Mouse (Mus musculus) yolk sac, embryonic 10.5 days (tissue): ENCODE measurements at regions not wholly inside any gene's neighbourhood (a gene's known extent, or its start where the extent isn't known, plus 50 kb on each side); places are given as distances from the start of the nearest gene placed in this dataset.

Experiments
- DNase-seq: peaks from one replicate; pipeline ENCODE4 v3.0.0-alpha.2; 2017; ENCODE audit warnings: low spot score

- DNase-seq = peak; percentile 56
Observed at GRCm38 (mm10) chr14:99366281-99366987, 67.9 kb downstream of the Klf5 start.

DNA sequence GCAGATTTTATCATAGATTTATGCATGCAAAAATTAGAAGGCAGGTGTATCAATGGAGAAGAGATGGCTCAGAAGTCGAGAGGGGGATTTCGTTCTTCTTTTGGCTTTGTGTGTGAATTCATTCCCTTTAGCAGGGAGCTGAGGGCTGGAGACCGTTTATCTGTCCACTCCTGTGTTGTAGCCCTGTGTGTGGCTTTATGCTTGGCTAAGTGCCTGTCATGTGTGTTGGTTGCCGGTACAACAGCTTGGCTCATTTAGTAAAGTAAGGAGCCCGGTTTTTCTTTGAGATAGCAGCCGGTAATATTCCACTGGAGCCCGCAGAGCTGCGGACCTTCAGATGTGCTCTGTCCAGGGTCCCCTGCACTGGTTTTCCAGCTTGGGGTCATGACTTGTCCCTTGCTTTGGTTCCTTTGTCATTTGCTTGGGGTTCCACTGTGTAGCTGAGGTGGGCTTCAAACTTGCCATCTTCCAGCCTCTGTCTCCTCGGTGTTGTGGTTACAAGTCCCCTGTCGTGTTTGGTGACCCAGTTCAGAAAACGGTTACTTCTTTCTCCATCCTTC is 68.6 kb downstream of the Klf5 start:
- no peak for DNase-seq

DNA sequence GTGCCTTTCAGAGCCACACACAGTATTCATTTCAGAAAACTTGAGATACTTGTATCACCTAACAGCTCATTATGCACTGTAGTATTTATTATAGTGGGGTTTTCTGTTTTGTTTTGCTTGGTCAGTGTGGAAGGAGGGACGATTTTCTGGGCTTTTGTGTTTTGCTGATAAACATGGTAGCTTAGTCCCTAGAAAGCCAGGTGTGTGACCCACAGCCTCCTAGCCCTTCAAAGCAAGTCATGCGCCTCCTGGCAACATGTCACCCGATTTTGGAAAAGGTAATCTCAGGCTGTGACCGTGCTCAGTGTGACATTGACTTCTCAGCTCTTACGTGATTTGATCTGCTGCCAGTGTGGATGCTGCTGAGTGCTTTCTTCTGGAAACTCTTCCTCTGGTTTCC is 70.9 kb downstream of the Klf5 start:
- DNase-seq = no peak

DNA sequence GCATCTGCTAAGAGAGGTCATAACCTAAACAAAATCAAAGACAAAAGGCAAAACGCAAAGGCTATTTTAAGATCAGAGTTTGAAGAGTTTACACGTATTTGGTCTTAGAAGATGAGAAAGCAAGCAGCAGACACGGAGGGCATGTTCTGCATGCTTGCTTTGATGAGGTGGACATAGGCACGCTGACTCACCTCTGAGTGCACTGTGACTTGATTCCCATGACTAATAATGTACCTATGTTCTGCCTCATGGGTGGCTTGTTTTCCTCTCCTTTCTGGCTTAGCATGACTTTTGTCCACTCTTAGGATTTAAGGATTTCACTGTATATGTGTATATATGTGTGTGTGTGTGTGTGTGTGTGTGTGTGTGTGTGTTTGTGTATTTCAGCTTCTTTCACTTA is 75.2 kb downstream of the Klf5 start:
- no peak for DNase-seq

DNA sequence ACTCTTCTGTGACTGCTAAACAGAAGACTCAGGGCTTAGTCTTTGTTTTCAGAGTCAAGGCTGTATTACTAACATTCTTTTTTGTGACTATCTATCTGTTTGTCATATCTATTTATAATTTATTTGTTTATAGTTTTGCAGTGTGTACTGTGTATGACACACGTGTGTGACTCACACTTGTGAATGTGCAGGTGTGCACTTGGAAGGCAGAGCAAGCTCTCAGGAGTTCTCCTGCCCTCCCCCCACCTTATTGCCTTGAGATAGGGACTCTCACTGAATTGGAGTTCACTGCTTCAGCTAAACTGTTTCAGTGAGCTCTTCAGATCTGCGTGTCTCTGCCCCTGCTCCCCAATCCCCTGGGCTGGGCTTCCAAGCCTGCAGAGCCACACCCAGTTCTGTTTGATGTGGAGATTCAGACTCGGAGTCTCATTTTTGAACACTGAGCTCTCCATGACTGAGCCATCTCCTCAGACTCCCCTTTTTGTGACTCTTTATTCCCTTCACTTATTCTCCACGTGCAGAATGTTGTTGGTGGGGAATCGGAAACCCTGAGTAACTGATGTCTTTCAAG is 76.6 kb downstream of the Klf5 start:
- DNase-seq = no peak

GRCm38 (mm10) chr14:99376652-99377502 is 78.4 kb downstream of the Klf5 start:
- DNase-seq = no peak

- no peak for DNase-seq
Observed at GRCm38 (mm10) chr14:99381262-99382017, 82.9 kb downstream of the Klf5 start.

DNA sequence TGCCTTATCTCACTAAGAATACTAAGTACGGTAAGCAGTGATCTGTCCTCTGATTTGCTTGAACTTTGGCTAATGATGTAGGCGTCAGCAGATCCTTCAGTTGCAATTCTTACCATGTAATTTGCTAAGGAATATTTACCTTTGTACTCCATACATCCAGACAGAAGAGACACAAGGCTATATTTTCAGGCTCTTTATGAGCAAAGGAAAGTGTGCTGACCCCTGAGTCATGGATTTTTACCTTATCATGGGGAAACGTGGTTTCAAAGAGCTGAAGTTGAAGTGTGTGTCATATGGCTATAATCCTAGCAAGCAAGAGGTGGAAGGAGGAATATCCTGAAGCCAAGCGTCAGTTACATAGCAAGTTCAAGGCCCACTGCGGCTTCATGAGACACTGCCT is 83.6 kb downstream of the Klf5 start:
- no peak for DNase-seq

DNA sequence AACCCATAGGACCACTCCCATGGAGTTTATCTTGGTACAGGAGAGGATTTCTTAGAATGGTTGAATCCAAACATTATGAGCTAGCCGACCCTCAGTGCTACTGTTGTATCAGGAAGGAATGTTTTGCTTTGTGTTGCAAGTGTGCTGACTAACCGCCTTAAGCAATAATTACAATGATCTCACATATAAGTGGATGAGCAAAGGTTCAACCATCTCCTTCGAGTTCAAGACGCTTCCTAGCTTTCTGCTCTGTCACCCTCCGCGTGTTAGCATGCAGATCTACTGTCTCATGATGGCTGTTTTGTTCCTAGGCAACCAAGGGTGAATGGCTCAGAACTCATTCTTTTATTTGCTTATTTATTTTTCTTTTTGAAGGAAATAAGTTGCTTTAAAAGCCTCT is 84.7 kb downstream of the Klf5 start:
- DNase-seq = no peak

DNA sequence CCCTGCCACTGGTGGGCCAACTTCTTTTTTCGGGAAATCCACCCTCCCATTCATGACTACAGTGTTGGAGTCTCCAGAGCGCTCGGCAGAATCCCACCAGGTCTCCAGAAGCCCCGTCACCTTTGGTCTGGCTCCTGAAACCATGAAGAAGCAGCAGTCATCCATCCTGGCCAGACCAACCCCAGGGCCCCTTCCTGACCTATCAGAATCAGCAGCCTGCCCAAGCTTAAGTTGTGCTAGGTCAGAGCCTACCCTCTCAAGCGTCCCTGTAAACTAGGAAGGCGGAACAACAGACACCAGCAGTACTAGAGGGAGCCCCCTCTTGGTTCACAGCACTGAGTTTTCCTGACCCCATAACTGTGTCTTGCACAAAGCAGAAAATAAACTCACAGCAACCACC is 89.1 kb downstream of the Klf5 start:
- DNase-seq = no peak

DNA sequence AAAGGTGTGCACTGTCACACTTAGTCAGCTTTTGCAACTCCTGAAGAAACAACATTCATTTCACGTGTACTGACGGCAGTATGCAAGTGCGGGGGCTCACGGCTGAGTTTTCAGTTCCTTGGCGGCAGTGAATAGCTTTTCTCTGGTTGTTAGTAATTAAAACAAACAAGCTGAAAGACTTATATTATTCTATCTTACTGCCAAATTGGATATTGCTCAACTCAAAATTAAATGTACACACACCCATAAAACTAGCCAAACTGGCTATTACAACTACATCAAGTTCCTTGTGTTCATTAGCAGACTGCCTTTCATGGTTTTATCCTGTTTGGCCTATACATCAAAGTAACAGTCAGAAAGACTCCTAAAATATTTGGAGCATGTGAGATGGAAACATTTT is 90.8 kb downstream of the Klf5 start:
- DNase-seq = no peak

GRCm38 (mm10) chr14:99391700-99392099 is 93.2 kb downstream of the Klf5 start:
- no peak for DNase-seq

DNA sequence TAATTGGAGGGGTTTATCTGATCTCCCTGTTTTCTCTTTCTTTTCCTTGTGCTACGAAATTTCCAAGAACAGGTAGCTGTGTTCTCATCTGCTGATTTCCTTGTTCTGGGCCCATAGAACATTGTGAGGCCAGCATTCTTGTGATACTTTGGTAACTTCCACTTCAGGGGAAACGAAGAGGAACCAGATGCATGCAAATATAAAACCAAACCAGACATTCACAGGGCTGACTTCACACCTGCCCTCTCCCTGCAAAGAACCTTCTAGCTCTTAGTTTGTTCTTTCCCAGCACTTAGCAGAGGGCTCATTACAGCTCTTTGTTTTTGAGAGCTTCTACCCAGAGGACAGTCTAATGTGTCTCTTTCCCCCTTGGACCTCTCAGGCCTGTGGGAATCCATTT is 94.3 kb downstream of the Klf5 start:
- no peak for DNase-seq

GRCm38 (mm10) chr14:99393611-99394010 is 95.1 kb downstream of the Klf5 start:
- peak; percentile 45 for DNase-seq

DNA sequence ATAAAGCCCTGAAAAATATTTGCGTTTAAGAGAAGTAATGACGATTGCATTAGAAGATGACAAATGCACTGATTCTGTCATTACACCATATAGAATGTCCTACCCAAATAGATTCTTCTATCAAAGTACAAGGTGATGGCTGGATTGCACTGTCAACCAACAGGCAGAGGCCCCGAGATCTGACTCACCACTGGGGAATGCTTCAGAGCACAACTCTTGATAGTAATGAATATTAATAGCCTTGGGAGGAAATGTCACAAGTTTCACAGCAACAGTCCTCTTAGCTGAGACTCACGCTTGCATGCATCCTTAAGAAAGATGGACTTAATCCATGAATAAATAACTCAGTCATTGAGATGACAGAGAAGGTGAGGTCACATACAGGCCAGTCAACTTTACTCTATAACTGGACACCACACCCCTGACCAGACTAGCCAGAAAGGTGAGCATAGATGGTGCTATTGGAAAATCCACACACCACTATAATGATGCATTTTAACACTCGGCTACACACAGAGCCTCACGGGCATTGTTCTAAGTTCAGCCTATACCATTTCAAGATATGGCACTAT is 104.8 kb downstream of the Klf5 start:
- no peak for DNase-seq

DNA sequence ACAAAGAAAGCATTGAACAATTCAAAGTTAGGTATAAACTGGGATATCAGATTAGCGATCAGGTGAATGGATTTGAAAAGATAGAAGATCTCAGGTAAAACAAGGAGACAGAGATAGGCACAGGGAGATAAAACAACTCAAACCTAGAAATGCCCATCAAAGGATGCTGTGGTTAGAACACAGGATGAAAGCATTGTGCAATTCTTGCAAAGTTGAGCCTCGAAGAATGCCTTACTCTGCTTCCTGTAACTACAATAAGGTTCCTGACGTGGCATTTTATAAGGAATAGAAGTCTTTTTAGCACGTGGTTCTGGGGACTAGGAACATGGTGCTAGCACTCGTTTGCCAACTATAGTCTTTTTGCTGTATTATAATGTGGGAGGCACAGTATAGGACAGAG is 106.7 kb downstream of the Klf5 start:
- no peak for DNase-seq

- no peak for DNase-seq
Observed at GRCm38 (mm10) chr14:99411835-99412234, 113.3 kb downstream of the Klf5 start.

GRCm38 (mm10) chr14:99416169-99416568 is 117.7 kb downstream of the Klf5 start:
- DNase-seq = no peak

DNA sequence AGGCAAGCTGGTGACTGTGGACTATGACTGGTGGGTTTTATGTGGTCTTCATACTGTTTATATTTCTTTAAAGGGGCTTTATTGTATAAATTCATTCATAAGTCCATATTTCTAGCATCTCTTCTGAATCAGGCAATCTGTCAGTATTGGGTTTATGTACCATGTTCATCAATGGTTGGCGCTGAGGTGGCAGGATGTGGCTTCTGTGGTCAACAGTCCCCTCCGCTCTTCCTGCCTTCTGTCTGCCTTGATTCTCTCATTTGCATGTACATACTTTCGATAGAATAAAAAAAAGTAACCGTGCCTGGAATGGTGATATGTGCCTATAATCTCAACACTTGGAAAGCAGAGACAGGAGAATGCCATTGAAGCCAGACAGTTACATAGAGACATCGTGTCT is 120.5 kb downstream of the Klf5 start:
- no peak for DNase-seq

- no peak for DNase-seq
Observed at GRCm38 (mm10) chr14:99423334-99423733, 124.8 kb downstream of the Klf5 start.

- no peak for DNase-seq
Observed at GRCm38 (mm10) chr14:99427049-99427448, 128.6 kb downstream of the Klf5 start.

GRCm38 (mm10) chr14:99430323-99430722 is 131.8 kb downstream of the Klf5 start:
- no peak for DNase-seq
